Mouse (Mus musculus) embryonic facial prominence, embryonic 14.5 days (tissue): ENCODE data around the gene Ugt1a9. TPM values are rescaled to one million over a fixed set of nuclear protein-coding genes. Genes with fewer than 3 reads are reported as not detected.
"Not testable (repeated sequence)": the region's sequence is repeated elsewhere in the genome, so short reads cannot be mapped to it uniquely, and the experiment has no call there.

Experiments
- ATAC-seq: fragments of 200-750 bp; cut with Nextera tagmentation; 2 replicates; pipeline ENCODE4 v1.8.0; 2017; ENCODE audit warnings: low read depth, moderate number of reproducible peaks, moderate TSS enrichment
- DNase-seq: peaks from one replicate; pipeline ENCODE4 v3.0.0-alpha.2; 2015; ENCODE audit warnings: low spot score
- H3K27ac ChIP-seq: fragments of 300-500 bp; sonication (generic); replicated peaks from 2 replicates; pipeline ENCODE4 v1.5.1; 2014; ENCODE audit warnings: low read depth, mild to moderate bottlenecking, low read length, moderate library complexity
- H3K27me3 ChIP-seq: fragments of 300-500 bp; sonication (generic); replicated peaks from 2 replicates; pipeline ENCODE4 v1.6.1; 2014; ENCODE audit warnings: low read length; ENCODE audit not compliant: control insufficient read depth, insufficient read depth
- H3K36me3 ChIP-seq: fragments of 300-500 bp; sonication (generic); 2 replicates; pipeline ENCODE4 v1.6.1; 2014; ENCODE audit warnings: low read length, mixed read lengths; ENCODE audit not compliant: control insufficient read depth, insufficient read depth
- H3K4me1 ChIP-seq: fragments of 300-500 bp; sonication (generic); 2 replicates; pipeline ENCODE4 v1.6.1; 2014; ENCODE audit warnings: antibody characterized with exemption, low read length; ENCODE audit not compliant: control insufficient read depth, insufficient read depth
- H3K4me2 ChIP-seq: fragments of 300-500 bp; sonication (generic); 2 replicates; pipeline ENCODE4 v1.6.1; 2014; ENCODE audit warnings: low read depth, mild to moderate bottlenecking, low read length, moderate library complexity, mixed read lengths
- H3K4me3 ChIP-seq: fragments of 300-500 bp; sonication (generic); 2 replicates; pipeline ENCODE4 v1.5.1; 2014; ENCODE audit warnings: low read depth, mild to moderate bottlenecking, low read length
- H3K9ac ChIP-seq: fragments of 300-500 bp; sonication (generic); 2 replicates; pipeline ENCODE4 v1.6.1; 2014; ENCODE audit warnings: low read depth, mild to moderate bottlenecking, low read length, moderate library complexity, mixed read lengths
- H3K9me3 ChIP-seq: fragments of 300-500 bp; sonication (generic); 2 replicates; pipeline ENCODE4 v1.6.1; 2016; ENCODE audit warnings: low read length; ENCODE audit not compliant: control insufficient read depth
- WGBS: fragments of 180-500 bp; shearing (Covaris S2); extraction: QIAGEN DNeasy Blood & Tissue Kit; methylation state at CpG from one replicate; pipeline ENCODE4 v1.1.7; 2014; 5-methylcytosine and 5-hydroxymethylcytosine counted together
- polyA plus RNA-seq: library from polyadenylated mRNA; unstranded; fragments of >200 nt; fragmentation: Nextera tagmentation; extraction: Ambion mirVana; gene quantifications from 2 replicates; pipeline ENCODE4 v1.2.1, GENCODE M21; 2014

Gene Ugt1a9
- polyA plus RNA-seq, 1 experiment from 2014 or later: not detected

DNA sequence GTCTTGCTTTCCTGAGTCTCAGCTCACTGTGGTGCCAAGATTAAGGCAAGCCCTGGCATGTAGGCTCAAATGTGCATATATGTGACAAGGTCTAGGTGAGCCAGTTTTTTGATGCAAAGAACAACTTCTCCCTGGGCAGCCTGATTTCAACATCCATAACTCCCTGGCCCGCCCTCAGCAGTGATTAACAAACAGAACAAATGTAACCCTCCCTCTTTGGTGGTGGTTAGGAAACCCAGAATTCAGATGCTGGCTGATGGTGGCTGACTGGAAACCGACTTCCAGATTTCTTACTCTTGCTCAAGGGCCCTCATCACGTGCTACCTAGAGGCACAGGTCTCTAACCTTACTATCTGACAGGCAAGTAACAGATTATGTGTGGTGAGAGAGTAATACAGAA lies 32.4 kb downstream of the Ugt1a9 start, which contains the start of gene Ugt1a6b:
TSS of gene Ugt1a6b (plus strand) at position 234 of the 400 bp plus-strand sequence.
- WGBS: 78% methylated on average over 1 of the region's 3 CpGs
- not testable (repeated sequence) for H3K4me3 ChIP-seq, H3K4me2 ChIP-seq, H3K36me3 ChIP-seq, H3K9me3 ChIP-seq, H3K27ac ChIP-seq, H3K9ac ChIP-seq, H3K27me3 ChIP-seq, H3K4me1 ChIP-seq
- ATAC-seq: peak; percentile 71; the same call in 1 of the 2 replicates
- DNase-seq: peak; percentile 67

DNA sequence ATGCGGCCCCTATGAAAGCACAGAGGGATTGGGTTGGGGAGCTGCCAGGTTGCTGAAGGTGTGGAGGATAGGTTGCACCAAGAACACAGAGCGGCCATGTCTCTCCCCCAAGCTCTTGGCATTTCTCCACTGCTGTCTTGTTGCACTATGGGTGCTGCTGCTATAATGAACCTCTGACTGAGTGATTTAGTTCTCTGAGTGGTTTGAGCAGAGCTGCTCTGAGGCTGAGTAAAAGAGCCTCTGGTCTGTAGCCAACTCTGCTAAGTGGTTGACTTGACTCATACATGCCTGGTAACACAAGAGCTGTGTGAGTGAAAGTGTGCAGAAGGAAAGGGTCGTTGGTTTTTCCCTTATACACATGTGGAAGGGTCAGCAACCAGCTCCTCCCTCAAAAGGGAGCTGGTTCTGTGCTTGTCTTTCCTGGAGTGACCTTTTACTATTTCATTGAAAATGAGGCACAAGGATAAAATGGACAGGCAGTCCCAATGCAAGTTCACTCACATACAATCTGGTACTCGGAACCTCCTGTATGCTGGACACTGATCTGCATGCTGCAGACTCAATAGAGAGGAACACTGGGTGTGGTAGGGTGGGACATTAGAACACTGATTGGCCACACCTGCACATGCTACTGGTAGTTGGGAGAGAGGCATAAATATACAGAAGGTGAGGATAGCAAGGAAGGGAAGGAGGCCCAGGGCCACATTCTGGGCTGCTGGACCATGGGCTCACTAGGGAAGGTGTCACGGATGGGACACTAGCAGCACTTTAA lies 33.3 kb downstream of the Ugt1a9 start:
- not testable (repeated sequence) for H3K9me3 ChIP-seq, H3K27me3 ChIP-seq, H3K36me3 ChIP-seq, H3K9ac ChIP-seq, H3K27ac ChIP-seq, H3K4me3 ChIP-seq, ATAC-seq, DNase-seq, H3K4me1 ChIP-seq, H3K4me2 ChIP-seq
- WGBS: 74% methylated on average over 4 of the region's 5 CpGs

DNA sequence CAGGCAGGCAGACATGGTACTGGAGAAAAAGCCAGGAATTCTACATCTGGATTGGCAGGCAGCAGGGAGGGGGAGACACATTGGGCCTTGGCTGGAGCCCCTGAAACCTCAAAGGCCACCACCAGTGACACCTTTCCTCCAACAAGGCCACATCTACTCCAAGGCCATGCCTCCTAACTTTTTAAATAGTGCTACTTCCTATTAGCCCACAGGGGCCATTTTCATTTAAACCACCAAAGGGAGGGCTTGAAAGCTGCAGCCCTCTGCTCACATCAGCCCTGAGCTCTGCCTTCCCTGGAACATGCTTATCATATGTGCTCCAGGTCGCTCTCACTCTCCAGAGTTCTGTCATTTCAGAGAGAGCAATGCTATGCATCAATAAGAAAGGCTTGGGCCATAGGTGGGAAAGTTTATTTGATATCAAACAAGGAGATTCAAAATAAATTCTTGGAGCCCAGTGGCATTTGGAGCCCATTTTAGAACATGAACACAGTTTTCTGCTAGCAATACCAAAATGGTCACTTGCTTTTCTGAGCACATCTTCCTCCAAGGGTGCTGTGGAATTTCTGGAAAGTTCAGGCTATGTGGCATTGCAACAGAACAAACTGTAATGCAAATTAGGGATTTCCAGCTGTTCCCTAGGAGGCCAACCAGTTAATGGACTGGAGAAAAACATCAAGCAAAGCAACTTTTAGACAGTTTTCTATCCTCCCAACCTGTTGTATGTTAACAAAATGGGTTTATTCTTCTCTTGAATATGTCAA lies 34.2 kb downstream of the Ugt1a9 start:
- no peaks in the 10 kb centered on the region for H3K27me3 ChIP-seq
- H3K4me2 ChIP-seq: no peak overlapping the region
- no peaks in the 10 kb centered on the region for H3K36me3 ChIP-seq
- no peaks in the 10 kb centered on the region for H3K9me3 ChIP-seq
- H3K4me3 ChIP-seq: no peak overlapping the region
- no peak overlapping the region for H3K9ac ChIP-seq
- H3K4me1 ChIP-seq: no peaks in the 10 kb centered on the region
- H3K27ac ChIP-seq: no peak overlapping the region
- no peak for DNase-seq
- no peak for ATAC-seq
- WGBS: 72% methylated on average over 1 of the region's 1 CpGs

DNA sequence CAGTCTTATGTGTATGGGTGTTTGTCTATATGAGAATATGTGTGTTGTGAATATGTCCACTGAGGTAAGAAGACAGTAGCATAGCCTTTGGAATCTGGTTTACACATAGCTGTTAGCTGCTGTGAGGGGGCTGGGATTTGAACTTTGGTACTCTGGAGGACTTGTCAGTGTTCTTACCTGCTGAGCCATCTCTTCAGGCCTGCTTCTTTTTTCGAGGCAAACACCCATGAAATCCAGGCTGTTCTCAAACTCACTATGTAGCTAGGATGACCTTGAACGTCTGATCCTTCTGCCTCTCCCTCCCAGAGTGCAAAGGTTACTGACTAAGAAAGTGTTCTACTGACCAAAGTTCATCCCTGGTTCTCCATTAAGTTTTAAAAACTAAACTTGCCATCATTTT lies 35.1 kb downstream of the Ugt1a9 start:
- Histone ChIP-seq H3K4me2 (no peak overlapping the region), H3K4me3 (no peak overlapping the region), H3K4me1 (no peaks in the 10 kb centered on the region), H3K9me3 (no peaks in the 10 kb centered on the region), H3K9ac (no peak overlapping the region), H3K27ac (no peak overlapping the region), H3K36me3 (no peaks in the 10 kb centered on the region), H3K27me3 (no peaks in the 10 kb centered on the region)
- ATAC-seq (no peak), DNase-seq (no peak)
- WGBS: 57% methylated on average over 2 of the region's 2 CpGs

DNA sequence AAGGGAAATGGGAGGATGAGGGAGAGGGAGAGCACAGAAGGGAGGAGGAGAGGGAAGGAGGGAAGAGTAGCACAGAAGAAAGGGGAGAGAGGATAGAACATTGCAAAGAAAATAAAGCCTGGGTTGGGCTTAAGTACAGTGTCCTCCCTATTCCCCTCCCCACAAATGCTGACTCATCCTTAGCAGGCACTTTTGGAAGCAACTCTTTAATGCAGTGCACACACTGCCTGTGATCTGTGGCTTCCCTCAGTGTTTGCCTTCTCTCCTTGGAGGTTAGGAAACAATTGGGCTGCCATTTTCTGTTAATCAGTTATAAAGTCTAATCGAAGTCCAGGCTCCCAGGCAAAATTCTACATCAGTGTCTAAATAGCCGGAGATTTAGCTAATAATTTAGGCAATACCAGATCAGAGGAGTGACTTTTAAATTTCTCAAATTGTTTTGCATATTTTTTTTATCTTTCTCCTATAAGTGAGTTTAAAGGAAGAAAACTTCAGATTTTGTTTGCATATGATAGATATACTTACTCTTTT lies 38.5 kb downstream of the Ugt1a9 start:
- H3K9ac ChIP-seq, ATAC-seq, DNase-seq, H3K36me3 ChIP-seq, H3K4me3 ChIP-seq, H3K27ac ChIP-seq, H3K4me2 ChIP-seq, H3K4me1 ChIP-seq, H3K27me3 ChIP-seq: not testable (repeated sequence)
- 83% methylated on average over 2 of the region's 2 CpGs for WGBS
- H3K9me3 ChIP-seq: 0 out of 2 replicates have a peak, but pooled peaks cover 10% of the 10 kb centered on the region

DNA sequence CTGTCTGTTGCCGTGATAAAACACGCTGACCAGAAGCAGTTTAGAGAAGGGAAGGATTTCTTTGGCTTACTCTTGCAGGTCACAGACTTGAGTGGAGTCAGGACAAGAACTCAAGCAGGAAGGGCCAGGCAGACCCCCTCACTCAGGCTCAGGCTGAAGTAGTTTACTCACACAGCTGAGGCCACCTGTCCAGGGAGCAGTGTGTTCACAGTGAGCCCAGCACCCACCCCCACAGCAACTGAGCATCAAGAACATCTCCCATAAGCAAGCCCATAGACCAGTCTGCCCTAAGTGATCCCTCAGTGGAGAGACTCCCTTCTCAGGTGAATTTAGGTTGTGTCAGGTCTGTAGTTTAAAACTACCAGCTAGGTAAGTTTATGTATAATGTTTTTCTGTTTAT lies 39.0 kb downstream of the Ugt1a9 start:
- H3K9me3 ChIP-seq: 0 out of 2 replicates have a peak, but pooled peaks cover 10% of the 10 kb centered on the region
- not testable (repeated sequence) for H3K4me1 ChIP-seq, H3K9ac ChIP-seq, H3K4me2 ChIP-seq, DNase-seq, ATAC-seq, H3K27ac ChIP-seq, H3K36me3 ChIP-seq, H3K27me3 ChIP-seq, H3K4me3 ChIP-seq
- 77% methylated on average over 2 of the region's 2 CpGs for WGBS

DNA sequence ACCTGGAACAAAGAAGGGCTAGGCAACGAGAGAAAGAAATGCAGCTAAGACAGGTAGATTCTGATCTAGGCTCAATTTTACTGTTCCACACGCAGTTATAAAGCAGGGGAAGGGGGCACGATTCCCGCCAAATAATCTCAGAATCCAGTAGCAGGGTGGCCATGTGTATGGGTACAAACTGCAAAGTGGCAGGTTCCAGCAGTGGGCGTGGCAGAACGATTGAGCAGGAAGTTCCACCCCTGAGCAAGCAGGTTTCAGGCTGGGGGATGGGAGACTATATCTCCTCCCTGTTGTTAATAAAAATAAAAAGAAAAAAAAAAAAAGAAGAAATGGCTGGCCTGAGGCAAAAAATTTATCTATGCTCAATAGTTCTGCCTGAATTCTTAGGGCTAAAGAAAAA lies 42.2 kb downstream of the Ugt1a9 start:
- H3K27ac ChIP-seq, H3K4me1 ChIP-seq, H3K36me3 ChIP-seq, H3K27me3 ChIP-seq, H3K4me2 ChIP-seq, DNase-seq, H3K4me3 ChIP-seq, H3K9ac ChIP-seq, ATAC-seq: not testable (repeated sequence)
- H3K9me3 ChIP-seq: 0 out of 2 replicates have a peak, but pooled peaks cover 10% of the 10 kb centered on the region
- WGBS: 97% methylated on average over 6 of the region's 6 CpGs

DNA sequence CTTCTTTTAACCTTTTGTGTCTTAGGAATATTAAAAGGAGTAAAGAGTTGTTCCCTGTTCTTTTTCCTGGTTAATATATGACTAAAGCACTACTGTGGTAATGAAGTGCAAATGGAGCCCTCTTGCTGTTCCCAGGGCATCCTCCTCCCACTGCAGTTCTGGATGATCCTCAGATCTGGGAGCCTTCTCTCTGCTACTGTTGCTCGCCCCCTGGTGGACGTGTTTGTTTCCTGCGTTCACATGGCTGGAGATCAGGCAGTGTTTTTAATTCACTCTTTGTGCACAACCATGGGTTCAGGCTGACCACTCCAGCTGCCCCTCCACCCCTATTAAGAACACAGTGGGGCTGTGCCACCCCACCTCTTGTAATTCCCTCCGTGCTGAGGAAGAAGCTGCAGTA lies 50.0 kb downstream of the Ugt1a9 start:
- WGBS: 21% methylated on average over 4 of the region's 4 CpGs
- H3K4me1 ChIP-seq, H3K9ac ChIP-seq, H3K4me3 ChIP-seq, H3K36me3 ChIP-seq, H3K27me3 ChIP-seq, DNase-seq, H3K4me2 ChIP-seq, H3K27ac ChIP-seq, H3K9me3 ChIP-seq, ATAC-seq: not testable (repeated sequence)
